Mouse (Mus musculus): ENCODE data around the gene Bcas3. TPM values are rescaled to one million over a fixed set of nuclear protein-coding genes. Genes with fewer than 3 reads are reported as not detected.
A peak's percentile ranks its signal among the peaks of the same experiment; 100 is the strongest.

Gene Bcas3
- polyA plus RNA-seq, 1 experiment from 2014 or later, result 26.0 TPM

- Histone ChIP-seq H3K9ac (replicated peaks; ENCODE audit: low read depth) (no peak overlapping the region), H3K9me3 (ENCODE audit: low read length) (no peaks in the 10 kb centered on the region), H3K4me2 (replicated peaks; ENCODE audit: low read depth, low read length) (no peak overlapping the region), H3K4me1 (ENCODE audit: insufficient read depth, low read depth, low read length) (peaks cover 23% of the 10 kb centered on the region), H3K4me3 (ENCODE audit: low read depth, low read length) (no peak overlapping the region), H3K27ac (ENCODE audit: low read length) (peak overlapping the region; percentile 51; the same call in 1 of the 2 replicates), H3K36me3 (ENCODE audit: insufficient read depth, low read length) (no peaks in the 10 kb centered on the region), H3K27me3 (replicated peaks; ENCODE audit: insufficient read depth, low read length) (no peaks in the 10 kb centered on the region)
- ATAC-seq (no peak), DNase-seq (ENCODE audit: low spot score) (no peak)
- WGBS, result 49% methylated on average over 4 of the region's 4 CpGs
- no peak for TF ChIP-seq CTCF (IDR thresholded peaks at IDR 0.05)
- TF ChIP-seq EP300 (IDR thresholded peaks at IDR 0.05), result no peak
These were observed 427.3 kb downstream of the Bcas3 start for GRCm38 (mm10) chr11:85780303-85780702.

GRCm38 (mm10) chr11:85786113-85786718 lies 433.2 kb downstream of the Bcas3 start:
- ATAC-seq (peak; percentile 84), DNase-seq (ENCODE audit: low spot score) (peak; percentile 95)
- Histone ChIP-seq H3K4me2 (replicated peaks; ENCODE audit: low read depth, low read length) (no peak overlapping the region), H3K27ac (ENCODE audit: low read length) (peak overlapping the region; percentile 61), H3K9ac (replicated peaks; ENCODE audit: low read depth) (no peak overlapping the region), H3K36me3 (ENCODE audit: insufficient read depth, low read length) (no peaks in the 10 kb centered on the region), H3K4me1 (ENCODE audit: insufficient read depth, low read depth, low read length) (peaks cover 4% of the 10 kb centered on the region; the same call in 1 of the 2 replicates), H3K27me3 (replicated peaks; ENCODE audit: insufficient read depth, low read length) (no peaks in the 10 kb centered on the region), H3K4me3 (ENCODE audit: low read depth, low read length) (no peak overlapping the region), H3K9me3 (ENCODE audit: low read length) (no peaks in the 10 kb centered on the region)
- TF ChIP-seq EP300 (IDR thresholded peaks at IDR 0.05) (peak; percentile 69; the same call in 1 of the 2 replicates), CTCF (IDR thresholded peaks at IDR 0.05) (peak; percentile 81)
- 54% methylated on average over 3 of the region's 3 CpGs for WGBS

GRCm38 (mm10) chr11:85789750-85790149 lies 436.8 kb downstream of the Bcas3 start:
- H3K36me3 ChIP-seq (ENCODE audit: insufficient read depth, low read length), result no peaks in the 10 kb centered on the region
- no peak overlapping the region for H3K9ac ChIP-seq (replicated peaks; ENCODE audit: low read depth)
- ATAC-seq, result no peak
- TF ChIP-seq EP300 (IDR thresholded peaks at IDR 0.05) (no peak), CTCF (IDR thresholded peaks at IDR 0.05) (no peak)
- no peak for DNase-seq (ENCODE audit: low spot score)
- H3K4me2 ChIP-seq (replicated peaks; ENCODE audit: low read depth, low read length), result no peak overlapping the region
- 72% methylated on average over 7 of the region's 7 CpGs for WGBS
- peaks cover 15% of the 10 kb centered on the region; the same call in 1 of the 2 replicates for H3K4me1 ChIP-seq (ENCODE audit: insufficient read depth, low read depth, low read length)
- no peaks in the 10 kb centered on the region for H3K9me3 ChIP-seq (ENCODE audit: low read length)
- H3K4me3 ChIP-seq (ENCODE audit: low read depth, low read length), result no peak overlapping the region
- H3K27me3 ChIP-seq (replicated peaks; ENCODE audit: insufficient read depth, low read length), result no peaks in the 10 kb centered on the region
- peak overlapping the region; percentile 20; the same call in 1 of the 2 replicates for H3K27ac ChIP-seq (ENCODE audit: low read length)

- Histone ChIP-seq H3K9ac (replicated peaks; ENCODE audit: low read depth) (no peak overlapping the region), H3K27ac (ENCODE audit: low read length) (peak overlapping the region; percentile 20; the same call in 1 of the 2 replicates), H3K9me3 (ENCODE audit: low read length) (no peaks in the 10 kb centered on the region), H3K4me3 (ENCODE audit: low read depth, low read length) (no peak overlapping the region), H3K4me1 (ENCODE audit: insufficient read depth, low read depth, low read length) (peaks cover 14% of the 10 kb centered on the region; the same call in 1 of the 2 replicates), H3K4me2 (replicated peaks; ENCODE audit: low read depth, low read length) (no peak overlapping the region), H3K27me3 (replicated peaks; ENCODE audit: insufficient read depth, low read length) (no peaks in the 10 kb centered on the region), H3K36me3 (ENCODE audit: insufficient read depth, low read length) (no peaks in the 10 kb centered on the region)
- 43% methylated on average over 2 of the region's 2 CpGs for WGBS
- DNase-seq (ENCODE audit: low spot score) (no peak), ATAC-seq (no peak)
- TF ChIP-seq CTCF (IDR thresholded peaks at IDR 0.05) (no peak), EP300 (IDR thresholded peaks at IDR 0.05) (no peak)
These were observed 437.3 kb downstream of the Bcas3 start for GRCm38 (mm10) chr11:85790267-85790666.

- TF ChIP-seq EP300 (IDR thresholded peaks at IDR 0.05), result no peak
- no peak for TF ChIP-seq CTCF (IDR thresholded peaks at IDR 0.05)
- H3K4me1 ChIP-seq (ENCODE audit: insufficient read depth, low read depth, low read length), result peaks cover 13% of the 10 kb centered on the region; the same call in 1 of the 2 replicates
- no peak overlapping the region for H3K4me2 ChIP-seq (replicated peaks; ENCODE audit: low read depth, low read length)
- H3K36me3 ChIP-seq (ENCODE audit: insufficient read depth, low read length), result no peaks in the 10 kb centered on the region
- H3K9ac ChIP-seq (replicated peaks; ENCODE audit: low read depth), result no peak overlapping the region
- peak overlapping the region; percentile 52; the same call in 1 of the 2 replicates for H3K27ac ChIP-seq (ENCODE audit: low read length)
- no peaks in the 10 kb centered on the region for H3K9me3 ChIP-seq (ENCODE audit: low read length)
- no peak overlapping the region for H3K4me3 ChIP-seq (ENCODE audit: low read depth, low read length)
- no peaks in the 10 kb centered on the region for H3K27me3 ChIP-seq (replicated peaks; ENCODE audit: insufficient read depth, low read length)
- 47% methylated on average over 1 of the region's 1 CpGs for WGBS
- ATAC-seq (no peak), DNase-seq (ENCODE audit: low spot score) (no peak)
These were observed 438.2 kb downstream of the Bcas3 start for GRCm38 (mm10) chr11:85791212-85791611.

GRCm38 (mm10) chr11:85792534-85793215 lies 439.7 kb downstream of the Bcas3 start:
- H3K27me3 ChIP-seq (replicated peaks; ENCODE audit: insufficient read depth, low read length), result no peaks in the 10 kb centered on the region
- DNase-seq (ENCODE audit: low spot score) (peak; percentile 84), ATAC-seq (peak; percentile 91)
- H3K9me3 ChIP-seq (ENCODE audit: low read length), result no peaks in the 10 kb centered on the region
- WGBS, result 57% methylated on average over 12 of the region's 12 CpGs
- no peak overlapping the region for H3K9ac ChIP-seq (replicated peaks; ENCODE audit: low read depth)
- peak overlapping the region; percentile 81 for H3K27ac ChIP-seq (ENCODE audit: low read length)
- no peak overlapping the region for H3K4me3 ChIP-seq (ENCODE audit: low read depth, low read length)
- peaks cover 13% of the 10 kb centered on the region; the same call in 1 of the 2 replicates for H3K4me1 ChIP-seq (ENCODE audit: insufficient read depth, low read depth, low read length)
- H3K4me2 ChIP-seq (replicated peaks; ENCODE audit: low read depth, low read length), result no peak overlapping the region
- TF ChIP-seq CTCF (IDR thresholded peaks at IDR 0.05) (peak; percentile 26), EP300 (IDR thresholded peaks at IDR 0.05) (peak; percentile 82)
- no peaks in the 10 kb centered on the region for H3K36me3 ChIP-seq (ENCODE audit: insufficient read depth, low read length)
